Mouse (Mus musculus) lung, embryonic 16.5 days (tissue): Measurements from ENCODE around the gene Bbof1. TPM values are rescaled to one million over a fixed set of nuclear protein-coding genes. Genes with fewer than 3 reads are reported as not detected.

Experiments used
- ATAC-seq: fragments of 200-750 bp; cut with Nextera tagmentation; 2 replicates; pipeline ENCODE4 v1.8.0; 2017; ENCODE audit warnings: low read depth, mild to moderate bottlenecking, moderate library complexity
- H3K27ac ChIP-seq: fragments of 300-500 bp; sonication (generic); 2 replicates; pipeline ENCODE4 v1.5.1; 2014; ENCODE audit warnings: mild to moderate bottlenecking, control low read depth, low read length
- H3K27me3 ChIP-seq: fragments of 300-500 bp; sonication (generic); 2 replicates; pipeline ENCODE4 v1.6.1; 2014; ENCODE audit warnings: low read depth, low read length, mixed read lengths; ENCODE audit not compliant: control insufficient read depth, insufficient read depth
- H3K36me3 ChIP-seq: fragments of 300-500 bp; sonication (generic); 2 replicates; pipeline ENCODE4 v1.6.1; 2014; ENCODE audit warnings: low read length; ENCODE audit not compliant: control insufficient read depth, insufficient read depth
- H3K4me1 ChIP-seq: fragments of 300-500 bp; sonication (generic); replicated peaks from 2 replicates; pipeline ENCODE4 v1.6.1; 2014; ENCODE audit warnings: low read length, mixed read lengths; ENCODE audit not compliant: control insufficient read depth, insufficient read depth
- H3K4me2 ChIP-seq: fragments of 300-500 bp; sonication (generic); 2 replicates; pipeline ENCODE4 v1.6.1; 2014; ENCODE audit warnings: low read depth, low read length, control low read depth
- H3K4me3 ChIP-seq: fragments of 300-500 bp; sonication (generic); 2 replicates; pipeline ENCODE4 v1.5.1; 2014; ENCODE audit warnings: mild to moderate bottlenecking, low read length, control low read depth
- H3K9ac ChIP-seq: fragments of 300-500 bp; sonication (generic); 2 replicates; pipeline ENCODE4 v1.6.1; 2014; ENCODE audit warnings: low read length, control low read depth
- H3K9me3 ChIP-seq: fragments of 300-500 bp; sonication (generic); 2 replicates; pipeline ENCODE4 v1.6.1; 2016; ENCODE audit warnings: low read length; ENCODE audit not compliant: control insufficient read depth
- WGBS: fragments of 180-500 bp; shearing (Covaris S2); extraction: QIAGEN DNeasy Blood & Tissue Kit; methylation state at CpG from one replicate; pipeline ENCODE4 v1.1.7; 2014; 5-methylcytosine and 5-hydroxymethylcytosine counted together
- polyA plus RNA-seq: library from polyadenylated mRNA; unstranded; fragments of >200 nt; fragmentation: Nextera tagmentation; extraction: Ambion mirVana; gene quantifications from 2 replicates; pipeline ENCODE4 v1.2.1, GENCODE M21; 2015

Gene Bbof1
- polyA plus RNA-seq, 1 experiment from 2014 or later: 3.5 TPM

- Histone ChIP-seq H3K27me3 (no peaks in the 10 kb centered on the region), H3K27ac (no peak overlapping the region; the same call in 1 of the 2 replicates), H3K4me1 (peaks cover 14% of the 10 kb centered on the region), H3K9me3 (no peaks in the 10 kb centered on the region), H3K9ac (peak overlapping the region; percentile 70), H3K36me3 (no peaks in the 10 kb centered on the region), H3K4me2 (peak overlapping the region; percentile 63), H3K4me3 (peak overlapping the region; percentile 87)
- no peak for ATAC-seq
- 47% methylated on average over 10 of the region's 10 CpGs for WGBS
Measured at GRCm38 (mm10) chr12:84449887-84450286, 41.0 kb downstream of the Bbof1 start.

DNA sequence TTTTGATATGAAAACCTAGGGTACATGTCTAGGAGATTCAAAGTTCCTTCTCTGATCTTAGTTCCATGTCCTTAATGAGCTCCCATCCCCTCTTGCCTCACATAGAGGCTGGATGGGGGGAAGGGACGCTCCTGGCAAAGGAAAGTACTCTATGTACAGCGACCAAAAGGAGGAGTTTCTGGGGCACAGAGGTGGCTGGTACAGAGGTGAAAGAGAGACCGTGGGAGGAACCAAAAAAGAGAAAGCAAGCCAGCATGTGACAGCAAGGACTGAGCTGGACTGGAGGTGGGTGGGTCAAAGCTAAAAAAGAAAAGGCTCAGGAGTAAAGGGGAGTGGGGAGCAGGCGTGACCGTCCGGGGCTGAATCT, 41.5 kb downstream of the Bbof1 start:
- H3K9ac ChIP-seq: peak overlapping the region; percentile 70
- WGBS: 0% methylated on average over 6 of the region's 6 CpGs
- H3K36me3 ChIP-seq: no peaks in the 10 kb centered on the region
- H3K27me3 ChIP-seq: no peaks in the 10 kb centered on the region
- peaks cover 14% of the 10 kb centered on the region for H3K4me1 ChIP-seq
- H3K4me3 ChIP-seq: peak overlapping the region; percentile 87
- ATAC-seq: 0 out of 2 replicates have a peak, but pooled peaks have one; percentile 0
- H3K27ac ChIP-seq: peak overlapping the region; percentile 36
- peak overlapping the region; percentile 63 for H3K4me2 ChIP-seq
- no peaks in the 10 kb centered on the region for H3K9me3 ChIP-seq

DNA sequence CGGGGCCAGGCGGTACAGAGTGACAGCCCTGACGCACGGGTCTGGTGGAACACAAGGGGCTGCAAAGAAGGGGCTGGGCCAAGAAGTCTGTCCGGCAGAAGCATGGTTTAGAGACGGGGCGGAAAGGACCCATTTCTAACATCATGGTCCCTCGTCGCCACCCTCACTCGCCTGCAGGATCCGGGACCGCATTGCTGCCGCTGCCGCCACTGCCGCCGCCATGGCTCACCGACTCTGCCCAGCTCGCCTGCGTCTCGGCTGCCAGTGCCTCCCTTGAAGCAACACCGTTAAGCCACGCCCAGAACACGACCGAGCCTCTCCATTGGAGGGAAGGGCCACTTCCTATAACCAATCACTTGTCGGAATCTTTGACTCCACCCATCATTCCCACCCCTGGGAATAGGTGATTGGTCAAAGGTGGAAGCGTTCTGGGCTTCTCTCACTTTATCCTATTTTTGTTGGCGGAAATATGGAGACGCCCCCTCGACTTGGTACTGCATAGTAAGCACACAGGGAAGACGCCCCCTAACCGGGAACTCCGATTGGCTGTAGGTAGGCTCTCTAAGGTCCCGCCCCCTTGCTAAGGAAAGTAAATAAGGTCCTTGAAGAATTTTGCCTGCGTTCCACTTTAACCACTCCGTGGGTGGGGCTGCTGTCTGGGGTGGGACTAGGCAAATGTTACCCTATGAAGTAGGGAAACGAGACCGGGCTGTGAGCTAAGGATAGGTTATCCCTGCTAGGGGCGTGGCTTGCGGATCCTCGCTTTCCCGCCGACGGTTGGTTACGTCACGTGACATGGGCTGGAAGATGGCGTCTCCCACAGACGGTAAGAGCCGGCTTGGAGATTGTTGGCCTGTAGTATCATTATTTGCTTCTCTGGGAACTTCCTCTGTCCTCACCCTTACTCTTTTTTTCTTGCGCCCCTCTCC, 42.1 kb downstream of the Bbof1 start, which contains the start of the genes Aldh6a1 and Lin52:
Aldh6a1 (minus strand) TSS at position 287 of the 929 bp plus-strand sequence.
Lin52 (plus strand) TSS at position 705 of the 929 bp plus-strand sequence.
- ATAC-seq: peak; percentile 99
- no peaks in the 10 kb centered on the region for H3K36me3 ChIP-seq
- peak within 1 kb of the TSS; percentile 70 for H3K9ac ChIP-seq
- H3K27ac ChIP-seq: peak within 1 kb of the TSS; percentile 71
- no peaks in the 10 kb centered on the region for H3K27me3 ChIP-seq
- peaks cover 14% of the 10 kb centered on the region for H3K4me1 ChIP-seq
- under 1% methylated on average over 49 of the region's 49 CpGs for WGBS
- peak within 1 kb of the TSS; percentile 87 for H3K4me3 ChIP-seq
- no peaks in the 10 kb centered on the region for H3K9me3 ChIP-seq
- peak within 1 kb of the TSS; percentile 95 for H3K4me2 ChIP-seq

DNA sequence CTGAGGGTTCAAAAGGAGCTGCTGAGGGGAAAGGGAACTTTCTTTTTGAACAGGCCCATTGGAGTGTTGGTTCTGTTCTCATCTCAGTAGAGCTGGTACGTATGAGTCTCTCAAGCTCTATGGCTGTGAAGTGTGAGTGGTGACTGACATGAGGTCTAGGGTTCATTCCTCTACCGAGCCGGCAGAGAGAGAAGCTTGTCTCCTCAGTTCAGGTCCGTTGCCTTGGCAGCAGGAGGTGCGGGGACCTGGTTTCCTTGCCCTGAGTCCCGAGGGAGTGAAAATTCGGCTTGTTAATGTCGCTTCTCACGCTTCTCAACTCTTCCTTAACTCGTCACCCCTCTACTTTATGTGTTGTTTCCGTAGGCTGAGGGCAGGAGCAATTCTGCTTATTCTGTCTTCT, 42.9 kb downstream of the Bbof1 start:
- H3K36me3 ChIP-seq: no peaks in the 10 kb centered on the region; the same call in 1 of the 2 replicates
- H3K9me3 ChIP-seq: no peaks in the 10 kb centered on the region
- ATAC-seq: no peak
- peak overlapping the region; percentile 71 for H3K27ac ChIP-seq
- peak overlapping the region; percentile 65 for H3K9ac ChIP-seq
- no peaks in the 10 kb centered on the region for H3K27me3 ChIP-seq
- peak overlapping the region; percentile 95 for H3K4me2 ChIP-seq
- peaks cover 14% of the 10 kb centered on the region for H3K4me1 ChIP-seq
- H3K4me3 ChIP-seq: peak overlapping the region; percentile 87
- 1% methylated on average over 11 of the region's 11 CpGs for WGBS

GRCm38 (mm10) chr12:84456911-84457310, 48.0 kb downstream of the Bbof1 start:
- Histone ChIP-seq H3K27ac (no peak overlapping the region), H3K9me3 (no peaks in the 10 kb centered on the region), H3K9ac (no peak overlapping the region), H3K4me1 (peaks cover 7% of the 10 kb centered on the region), H3K4me3 (no peak overlapping the region), H3K36me3 (peaks cover 13% of the 10 kb centered on the region), H3K27me3 (no peaks in the 10 kb centered on the region), H3K4me2 (no peak overlapping the region)
- 87% methylated on average over 3 of the region's 3 CpGs for WGBS
- ATAC-seq: no peak

DNA sequence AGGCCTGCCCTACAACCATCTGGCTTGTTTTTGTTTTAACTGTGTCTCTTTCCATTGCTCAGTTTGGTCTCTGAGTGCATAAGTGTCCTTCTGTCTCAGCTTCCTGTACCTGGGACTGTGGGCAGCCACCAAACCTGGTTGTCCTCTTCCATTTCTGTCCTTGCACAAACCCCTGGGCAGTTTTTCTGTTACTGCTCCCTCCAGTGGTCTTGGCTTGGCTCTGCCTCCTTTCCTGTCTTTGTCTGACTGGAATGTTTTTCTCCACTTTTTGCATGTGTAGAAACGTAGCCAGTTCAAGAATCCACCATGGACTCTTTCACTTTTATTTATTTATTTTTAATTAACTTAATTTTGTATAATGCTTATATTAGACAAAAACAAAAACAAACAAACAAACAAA, 51.0 kb downstream of the Bbof1 start:
- 62% methylated on average over 1 of the region's 1 CpGs for WGBS

DNA sequence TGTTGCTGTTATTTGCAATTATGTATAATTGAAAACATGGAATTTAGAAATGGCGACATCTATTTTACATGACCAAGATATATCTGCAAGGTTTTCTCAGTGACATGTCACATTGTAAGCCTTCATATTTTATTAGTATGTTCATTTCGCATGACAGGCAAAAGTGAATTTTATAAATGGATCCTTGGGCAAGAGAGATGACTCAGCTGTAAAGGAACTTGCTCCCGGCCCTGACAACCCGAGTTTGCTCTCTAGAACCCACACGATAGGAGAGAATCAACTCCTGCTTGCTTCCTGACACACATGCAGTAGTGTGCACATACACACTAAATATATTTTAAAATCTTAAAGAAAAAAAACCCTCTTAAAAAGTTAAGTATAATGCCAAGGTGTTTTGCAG, 52.5 kb downstream of the Bbof1 start:
- Histone ChIP-seq H3K4me2 (no peak overlapping the region), H3K4me3 (no peak overlapping the region), H3K27ac (no peak overlapping the region), H3K36me3 (peaks cover 23% of the 10 kb centered on the region), H3K27me3 (no peaks in the 10 kb centered on the region), H3K4me1 (no peaks in the 10 kb centered on the region), H3K9ac (no peak overlapping the region), H3K9me3 (no peaks in the 10 kb centered on the region)
- no peak for ATAC-seq
- 87% methylated on average over 5 of the region's 5 CpGs for WGBS

More for the DNA sequence above, 51.0 kb downstream of the Bbof1 start:
- no peak for ATAC-seq
- H3K4me2 ChIP-seq: no peak overlapping the region
- H3K9ac ChIP-seq: no peak overlapping the region
- peaks cover 23% of the 10 kb centered on the region for H3K36me3 ChIP-seq
- no peak overlapping the region for H3K4me3 ChIP-seq
- no peak overlapping the region for H3K27ac ChIP-seq
- H3K27me3 ChIP-seq: no peaks in the 10 kb centered on the region
- H3K9me3 ChIP-seq: no peaks in the 10 kb centered on the region
- no peaks in the 10 kb centered on the region for H3K4me1 ChIP-seq

DNA sequence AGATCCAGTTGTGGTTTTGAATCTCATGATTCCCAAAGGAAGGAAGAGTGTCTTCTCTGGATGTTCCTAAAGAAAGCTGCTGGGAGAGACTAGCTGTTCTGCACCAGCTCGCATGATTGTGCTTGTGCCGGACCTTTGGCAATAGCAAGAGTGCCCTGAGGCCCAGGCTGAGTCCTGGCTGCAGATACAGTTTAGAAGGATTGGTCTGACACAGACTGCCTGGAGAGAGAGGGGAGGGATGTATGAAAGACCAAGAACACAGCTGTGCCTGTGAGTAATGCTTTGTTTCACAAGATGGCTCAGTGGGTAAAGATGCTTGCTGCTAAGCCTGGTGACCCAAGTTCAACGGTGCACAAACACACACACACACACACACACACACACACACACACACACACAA, 54.0 kb downstream of the Bbof1 start:
- Histone ChIP-seq H3K4me1 (no peaks in the 10 kb centered on the region), H3K4me2 (no peak overlapping the region), H3K36me3 (peaks cover 23% of the 10 kb centered on the region), H3K27ac (no peak overlapping the region), H3K27me3 (no peaks in the 10 kb centered on the region), H3K9ac (no peak overlapping the region), H3K9me3 (no peaks in the 10 kb centered on the region), H3K4me3 (no peak overlapping the region)
- 92% methylated on average over 3 of the region's 3 CpGs for WGBS
- no peak for ATAC-seq

GRCm38 (mm10) chr12:84468701-84469100, 59.8 kb downstream of the Bbof1 start:
- ATAC-seq: no peak
- no peaks in the 10 kb centered on the region for H3K9me3 ChIP-seq
- H3K4me3 ChIP-seq: no peak overlapping the region
- 2% methylated on average over 1 of the region's 1 CpGs for WGBS
- H3K36me3 ChIP-seq: 0 out of 2 replicates have a peak, but pooled peaks cover 2% of the 10 kb centered on the region
- no peaks in the 10 kb centered on the region for H3K27me3 ChIP-seq
- H3K4me2 ChIP-seq: no peak overlapping the region
- H3K27ac ChIP-seq: no peak overlapping the region
- H3K4me1 ChIP-seq: no peaks in the 10 kb centered on the region
- H3K9ac ChIP-seq: no peak overlapping the region
